Mouse (Mus musculus) heart, postnatal 0 days (tissue): ENCODE measurements around the gene Olfr963. TPM values are rescaled to one million over a fixed set of nuclear protein-coding genes. Genes with fewer than 3 reads are reported as not detected.

Experiments used
- ATAC-seq: fragments of 200-750 bp; cut with Nextera tagmentation; 2 replicates; pipeline ENCODE4 v1.8.0; 2017; ENCODE audit warnings: low read depth, moderate number of reproducible peaks, moderate library complexity; ENCODE audit not compliant: insufficient read depth
- DNase-seq: peaks from one replicate; pipeline ENCODE4 v3.0.0-alpha.2; 2016; ENCODE audit warnings: low spot score
- H3K27ac ChIP-seq: fragments of 300-500 bp; sonication (generic); 2 replicates; pipeline ENCODE4 v1.5.1; 2014; ENCODE audit warnings: low read depth, mild to moderate bottlenecking
- H3K27me3 ChIP-seq: fragments of 300-500 bp; sonication (generic); 2 replicates; pipeline ENCODE4 v1.6.1; 2014; ENCODE audit warnings: low read length, mixed read lengths; ENCODE audit not compliant: control insufficient read depth, insufficient read depth
- H3K36me3 ChIP-seq: fragments of 300-500 bp; sonication (generic); replicated peaks from 2 replicates; pipeline ENCODE4 v1.6.1; 2014; ENCODE audit warnings: low read length, mixed read lengths; ENCODE audit not compliant: control insufficient read depth, insufficient read depth
- H3K4me1 ChIP-seq: fragments of 300-500 bp; sonication (generic); 2 replicates; pipeline ENCODE4 v1.6.1; 2014; ENCODE audit warnings: antibody characterized with exemption; ENCODE audit not compliant: control insufficient read depth, insufficient read depth
- H3K4me2 ChIP-seq: fragments of 300-500 bp; sonication (generic); 2 replicates; pipeline ENCODE4 v1.6.1; 2014; ENCODE audit warnings: low read depth, mild to moderate bottlenecking, low read length, moderate library complexity
- H3K4me3 ChIP-seq: fragments of 300-500 bp; sonication (generic); 2 replicates; pipeline ENCODE4 v1.5.1; 2014; ENCODE audit warnings: low read depth, low read length
- H3K9ac ChIP-seq: fragments of 300-500 bp; sonication (generic); replicated peaks from 2 replicates; pipeline ENCODE4 v1.6.1; 2014; ENCODE audit warnings: low read depth, low read length, mixed read lengths
- H3K9me3 ChIP-seq: fragments of 300-500 bp; sonication (generic); replicated peaks from 2 replicates; pipeline ENCODE4 v1.6.1; 2016; ENCODE audit warnings: low read length; ENCODE audit not compliant: control insufficient read depth
- CTCF ChIP-seq: IDR thresholded peaks from 2 replicates; pipeline ENCODE4 v1.5.1; 2016; ENCODE audit warnings: antibody characterized with exemption, control low read depth, low read depth
- EP300 ChIP-seq: IDR thresholded peaks from 2 replicates; pipeline ENCODE4 v1.6.1; 2016; ENCODE audit warnings: antibody characterized with exemption, low read depth
- WGBS: fragments of 180-500 bp; shearing (Covaris S2); extraction: QIAGEN DNeasy Blood & Tissue Kit; methylation state at CpG from one replicate; pipeline ENCODE4 v1.1.7; 2014; 5-methylcytosine and 5-hydroxymethylcytosine counted together
- polyA plus RNA-seq: library from polyadenylated mRNA; unstranded; fragments of >200 nt; fragmentation: Nextera tagmentation; extraction: Ambion mirVana; gene quantifications from 2 replicates; pipeline ENCODE4 v1.2.1, GENCODE M21; 2015
- total RNA-seq: library from RNA; depleted of rRNA; stranded (reverse); fragments of >200 nt; gene quantifications from 2 replicates; pipeline ENCODE4 v1.2.3, GENCODE M21; 2014; ENCODE audit warnings: low replicate concordance

Olfr963 gene
- total and polyA plus RNA-seq, 2 experiments from 2014 or later, result not detected

GRCm38 (mm10) chr9:39644785-39645184, 22.2 kb upstream of the Olfr963 start, which contains the start of gene Olfr961:
TSS of gene Olfr961 (plus strand) at chr9:39645085.
- no peaks in the 10 kb centered on the region for H3K36me3 ChIP-seq
- ATAC-seq (no peak), DNase-seq (no peak)
- H3K27ac ChIP-seq, result no peak within 1 kb of the TSS
- no peak within 1 kb of the TSS for H3K9ac ChIP-seq
- TF ChIP-seq EP300 (no peak), CTCF (no peak)
- no peak within 1 kb of the TSS for H3K4me2 ChIP-seq
- no peak within 1 kb of the TSS for H3K4me3 ChIP-seq
- H3K9me3 ChIP-seq, result no peaks in the 10 kb centered on the region
- H3K4me1 ChIP-seq, result no peaks in the 10 kb centered on the region
- H3K27me3 ChIP-seq, result no peaks in the 10 kb centered on the region

GRCm38 (mm10) chr9:39647382-39647781, 19.6 kb upstream of the Olfr963 start:
- Histone ChIP-seq H3K9me3 (no peaks in the 10 kb centered on the region), H3K4me1 (no peaks in the 10 kb centered on the region), H3K4me2 (no peak overlapping the region), H3K27me3 (no peaks in the 10 kb centered on the region), H3K9ac (no peak overlapping the region), H3K4me3 (no peak overlapping the region), H3K27ac (no peak overlapping the region), H3K36me3 (no peaks in the 10 kb centered on the region)
- TF ChIP-seq CTCF (no peak), EP300 (no peak)
- DNase-seq, result no peak
- WGBS, result 71% methylated on average over 4 of the region's 4 CpGs
- ATAC-seq, result no peak

GRCm38 (mm10) chr9:39654756-39655396, 12.1 kb upstream of the Olfr963 start:
- H3K27ac ChIP-seq, result no peak overlapping the region
- no peaks in the 10 kb centered on the region for H3K27me3 ChIP-seq
- no peak overlapping the region for H3K4me2 ChIP-seq
- no peaks in the 10 kb centered on the region for H3K36me3 ChIP-seq
- H3K9me3 ChIP-seq, result no peaks in the 10 kb centered on the region
- ATAC-seq (no peak), DNase-seq (no peak)
- no peak overlapping the region for H3K9ac ChIP-seq
- no peak for TF ChIP-seq CTCF
- TF ChIP-seq EP300, result no peak
- H3K4me1 ChIP-seq, result no peaks in the 10 kb centered on the region
- 52% methylated on average over 6 of the region's 6 CpGs for WGBS
- H3K4me3 ChIP-seq, result no peak overlapping the region

GRCm38 (mm10) chr9:39669723-39670122, 2.7 kb downstream of the Olfr963 start:
- no peaks in the 10 kb centered on the region for H3K27me3 ChIP-seq

GRCm38 (mm10) chr9:39674820-39675219, 7.8 kb downstream of the Olfr963 start:
- Histone ChIP-seq H3K9ac (no peak overlapping the region), H3K4me3 (no peak overlapping the region), H3K4me1 (no peaks in the 10 kb centered on the region), H3K9me3 (no peaks in the 10 kb centered on the region), H3K27me3 (no peaks in the 10 kb centered on the region), H3K36me3 (no peaks in the 10 kb centered on the region), H3K27ac (no peak overlapping the region), H3K4me2 (no peak overlapping the region)
- TF ChIP-seq CTCF (no peak), EP300 (no peak)
- DNase-seq (no peak), ATAC-seq (no peak)
- WGBS, result 64% methylated on average over 2 of the region's 2 CpGs

More at GRCm38 (mm10) chr9:39669723-39670122, 2.7 kb downstream of the Olfr963 start:
- Histone ChIP-seq H3K4me3 (no peak overlapping the region), H3K4me2 (no peak overlapping the region), H3K27ac (no peak overlapping the region), H3K36me3 (no peaks in the 10 kb centered on the region), H3K9ac (no peak overlapping the region), H3K9me3 (no peaks in the 10 kb centered on the region), H3K4me1 (no peaks in the 10 kb centered on the region)
- ATAC-seq (no peak), DNase-seq (no peak)
- TF ChIP-seq EP300 (no peak), CTCF (no peak)
- 63% methylated on average over 2 of the region's 2 CpGs for WGBS

- Histone ChIP-seq H3K27me3 (no peaks in the 10 kb centered on the region), H3K4me2 (no peak overlapping the region), H3K4me1 (no peaks in the 10 kb centered on the region), H3K27ac (no peak overlapping the region), H3K4me3 (no peak overlapping the region), H3K9ac (no peak overlapping the region), H3K9me3 (no peaks in the 10 kb centered on the region), H3K36me3 (no peaks in the 10 kb centered on the region)
- TF ChIP-seq CTCF (no peak), EP300 (no peak)
- WGBS, result 85% methylated on average over 2 of the region's 2 CpGs
- no peak for DNase-seq
- no peak for ATAC-seq
These were observed 11.6 kb downstream of the Olfr963 start for GRCm38 (mm10) chr9:39678557-39678956.
